Mouse (Mus musculus): ENCODE results near the gene Suv39h2. TPM values are rescaled to one million over a fixed set of nuclear protein-coding genes. Genes with fewer than 3 reads are reported as not detected.

Gene Suv39h2
- polyA plus RNA-seq, 1 experiment, result 8.2 TPM

- Histone ChIP-seq H3K36me3 (ENCODE audit: control insufficient read depth, insufficient read depth, low read length) (peaks cover 2% of the 10 kb centered on the region; the same call in 1 of the 2 replicates), H3K4me1 (ENCODE audit: control insufficient read depth, insufficient read depth, low read length) (no peaks in the 10 kb centered on the region), H3K27me3 (ENCODE audit: control insufficient read depth, insufficient read depth, low read length) (no peaks in the 10 kb centered on the region), H3K4me3 (ENCODE audit: control insufficient read depth, low read depth, low read length) (no peak overlapping the region), H3K27ac (ENCODE audit: control insufficient read depth, insufficient read depth, low read depth, low read length) (no peak overlapping the region)
- TF ChIP-seq POLR2A (IDR thresholded peaks at IDR 0.05; ENCODE audit: control insufficient read depth, low read depth, low read length) (no peak), CTCF (IDR thresholded peaks at IDR 0.05; ENCODE audit: control insufficient read depth, insufficient read depth, insufficient replicate concordance, low read depth, low read length) (no peak)
Measured at GRCm38 (mm10) chr2:3449431-3449830, 25.4 kb downstream of the Suv39h2 start.

- no peak overlapping the region for H3K4me3 ChIP-seq (ENCODE audit: control insufficient read depth, low read depth, low read length)
- TF ChIP-seq CTCF (IDR thresholded peaks at IDR 0.05; ENCODE audit: control insufficient read depth, insufficient read depth, insufficient replicate concordance, low read depth, low read length) (no peak), POLR2A (IDR thresholded peaks at IDR 0.05; ENCODE audit: control insufficient read depth, low read depth, low read length) (no peak)
- no peak overlapping the region for H3K27ac ChIP-seq (ENCODE audit: control insufficient read depth, insufficient read depth, low read depth, low read length)
- H3K4me1 ChIP-seq (ENCODE audit: control insufficient read depth, insufficient read depth, low read length), result no peaks in the 10 kb centered on the region
- no peaks in the 10 kb centered on the region; the same call in 1 of the 2 replicates for H3K36me3 ChIP-seq (ENCODE audit: control insufficient read depth, insufficient read depth, low read length)
- H3K27me3 ChIP-seq (ENCODE audit: control insufficient read depth, insufficient read depth, low read length), result no peaks in the 10 kb centered on the region
Measured at GRCm38 (mm10) chr2:3445984-3446383, 28.8 kb downstream of the Suv39h2 start.

GRCm38 (mm10) chr2:3444206-3444605 is 30.6 kb downstream of the Suv39h2 start:
- no peak overlapping the region for H3K4me3 ChIP-seq (ENCODE audit: control insufficient read depth, low read depth, low read length)
- H3K27ac ChIP-seq (ENCODE audit: control insufficient read depth, insufficient read depth, low read depth, low read length), result no peak overlapping the region
- no peaks in the 10 kb centered on the region for H3K4me1 ChIP-seq (ENCODE audit: control insufficient read depth, insufficient read depth, low read length)
- H3K36me3 ChIP-seq (ENCODE audit: control insufficient read depth, insufficient read depth, low read length), result no peaks in the 10 kb centered on the region; the same call in 1 of the 2 replicates
- TF ChIP-seq CTCF (IDR thresholded peaks at IDR 0.05; ENCODE audit: control insufficient read depth, insufficient read depth, insufficient replicate concordance, low read depth, low read length), result no peak
- TF ChIP-seq POLR2A (IDR thresholded peaks at IDR 0.05; ENCODE audit: control insufficient read depth, low read depth, low read length), result no peak
- no peaks in the 10 kb centered on the region for H3K27me3 ChIP-seq (ENCODE audit: control insufficient read depth, insufficient read depth, low read length)

- TF ChIP-seq POLR2A (IDR thresholded peaks at IDR 0.05; ENCODE audit: control insufficient read depth, low read depth, low read length) (no peak), CTCF (IDR thresholded peaks at IDR 0.05; ENCODE audit: control insufficient read depth, insufficient read depth, insufficient replicate concordance, low read depth, low read length) (no peak)
- Histone ChIP-seq H3K27me3 (ENCODE audit: control insufficient read depth, insufficient read depth, low read length) (no peaks in the 10 kb centered on the region), H3K36me3 (ENCODE audit: control insufficient read depth, insufficient read depth, low read length) (peaks cover 1% of the 10 kb centered on the region; the same call in 1 of the 2 replicates), H3K27ac (ENCODE audit: control insufficient read depth, insufficient read depth, low read depth, low read length) (no peak overlapping the region), H3K4me1 (ENCODE audit: control insufficient read depth, insufficient read depth, low read length) (no peaks in the 10 kb centered on the region), H3K4me3 (ENCODE audit: control insufficient read depth, low read depth, low read length) (no peak overlapping the region)
Measured at GRCm38 (mm10) chr2:3437956-3438355, 36.9 kb downstream of the Suv39h2 start.

- H3K27ac ChIP-seq (ENCODE audit: control insufficient read depth, insufficient read depth, low read depth, low read length), result no peak overlapping the region
- TF ChIP-seq CTCF (IDR thresholded peaks at IDR 0.05; ENCODE audit: control insufficient read depth, insufficient read depth, insufficient replicate concordance, low read depth, low read length), result no peak
- no peak for TF ChIP-seq POLR2A (IDR thresholded peaks at IDR 0.05; ENCODE audit: control insufficient read depth, low read depth, low read length)
- peaks cover 1% of the 10 kb centered on the region; the same call in 1 of the 2 replicates for H3K36me3 ChIP-seq (ENCODE audit: control insufficient read depth, insufficient read depth, low read length)
- H3K4me1 ChIP-seq (ENCODE audit: control insufficient read depth, insufficient read depth, low read length), result no peaks in the 10 kb centered on the region
- no peak overlapping the region for H3K4me3 ChIP-seq (ENCODE audit: control insufficient read depth, low read depth, low read length)
- no peaks in the 10 kb centered on the region for H3K27me3 ChIP-seq (ENCODE audit: control insufficient read depth, insufficient read depth, low read length)
Measured at GRCm38 (mm10) chr2:3435369-3436061, 39.3 kb downstream of the Suv39h2 start.

- no peaks in the 10 kb centered on the region for H3K36me3 ChIP-seq (ENCODE audit: control insufficient read depth, insufficient read depth, low read length)
- no peaks in the 10 kb centered on the region for H3K27me3 ChIP-seq (ENCODE audit: control insufficient read depth, insufficient read depth, low read length)
- no peak overlapping the region for H3K4me3 ChIP-seq (ENCODE audit: control insufficient read depth, low read depth, low read length)
- no peak overlapping the region for H3K27ac ChIP-seq (ENCODE audit: control insufficient read depth, insufficient read depth, low read depth, low read length)
- H3K4me1 ChIP-seq (ENCODE audit: control insufficient read depth, insufficient read depth, low read length), result no peaks in the 10 kb centered on the region
- TF ChIP-seq CTCF (IDR thresholded peaks at IDR 0.05; ENCODE audit: control insufficient read depth, insufficient read depth, insufficient replicate concordance, low read depth, low read length), result no peak
- no peak for TF ChIP-seq POLR2A (IDR thresholded peaks at IDR 0.05; ENCODE audit: control insufficient read depth, low read depth, low read length)
Measured at GRCm38 (mm10) chr2:3430956-3431355, 43.9 kb downstream of the Suv39h2 start.

GRCm38 (mm10) chr2:3424579-3424910 is 50.3 kb downstream of the Suv39h2 start:
- peaks cover 5% of the 10 kb centered on the region for H3K4me1 ChIP-seq (ENCODE audit: control insufficient read depth, insufficient read depth, low read length)
- peak overlapping the region; percentile 98 for H3K4me3 ChIP-seq (ENCODE audit: control insufficient read depth, low read depth, low read length)
- peak overlapping the region; percentile 77 for H3K27ac ChIP-seq (ENCODE audit: control insufficient read depth, insufficient read depth, low read depth, low read length)
- TF ChIP-seq POLR2A (IDR thresholded peaks at IDR 0.05; ENCODE audit: control insufficient read depth, low read depth, low read length), result no peak
- TF ChIP-seq CTCF (IDR thresholded peaks at IDR 0.05; ENCODE audit: control insufficient read depth, insufficient read depth, insufficient replicate concordance, low read depth, low read length), result no peak
- H3K27me3 ChIP-seq (ENCODE audit: control insufficient read depth, insufficient read depth, low read length), result no peaks in the 10 kb centered on the region
- H3K36me3 ChIP-seq (ENCODE audit: control insufficient read depth, insufficient read depth, low read length), result no peaks in the 10 kb centered on the region
